Mouse (Mus musculus) lung, postnatal 0 days (tissue): ENCODE results near the gene Pde2a.

ENCODE experiments used
- CTCF ChIP-seq: IDR thresholded peaks from 2 replicates; pipeline ENCODE4 v1.5.1; 2016; ENCODE audit warnings: antibody characterized with exemption, mild to moderate bottlenecking
- EP300 ChIP-seq: IDR thresholded peaks from 2 replicates; pipeline ENCODE4 v1.6.1; 2016; ENCODE audit warnings: antibody characterized with exemption, mild to moderate bottlenecking, control low read depth

GRCm38 (mm10) chr7:101456789-101457188 lies 35.3 kb downstream of the Pde2a start:
- TF ChIP-seq CTCF: no peak
- no peak for TF ChIP-seq EP300
